Mouse (Mus musculus) c-Kit-positive CD71-positive TER-119-positive erythroid progenitor cells, embryonic 14.5 days (primary cell): ENCODE results near the gene Klhdc7a.

Experiments
- DNase-seq: peaks from one replicate; pipeline ENCODE4 v3.0.0-alpha.2; 2013; ENCODE audit warnings: low spot score

The Klhdc7a gene

GRCm38 (mm10) chr4:139960086-139960713 lies 7.6 kb downstream of the Klhdc7a start:
- DNase-seq: no peak

DNA sequence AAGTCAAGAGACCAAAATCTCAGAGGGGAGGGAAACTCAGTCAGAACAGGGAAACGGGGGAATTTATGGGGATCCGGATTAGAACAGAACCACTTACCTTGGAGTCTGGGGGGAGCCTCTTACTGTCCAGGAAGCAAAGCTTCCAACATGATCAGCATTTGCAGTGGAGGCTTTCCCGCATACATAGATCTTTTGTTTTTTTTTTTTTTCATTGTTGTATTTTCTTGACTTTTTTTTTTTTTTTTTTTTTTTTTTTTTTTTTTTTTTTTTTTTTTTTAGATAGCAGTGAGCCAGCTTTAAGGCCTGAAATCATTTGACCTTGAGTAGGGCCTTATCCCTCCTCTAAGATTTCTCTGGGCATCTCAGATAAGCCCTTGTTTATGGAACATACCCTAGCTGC lies 8.6 kb downstream of the Klhdc7a start:
- DNase-seq: no peak

DNA sequence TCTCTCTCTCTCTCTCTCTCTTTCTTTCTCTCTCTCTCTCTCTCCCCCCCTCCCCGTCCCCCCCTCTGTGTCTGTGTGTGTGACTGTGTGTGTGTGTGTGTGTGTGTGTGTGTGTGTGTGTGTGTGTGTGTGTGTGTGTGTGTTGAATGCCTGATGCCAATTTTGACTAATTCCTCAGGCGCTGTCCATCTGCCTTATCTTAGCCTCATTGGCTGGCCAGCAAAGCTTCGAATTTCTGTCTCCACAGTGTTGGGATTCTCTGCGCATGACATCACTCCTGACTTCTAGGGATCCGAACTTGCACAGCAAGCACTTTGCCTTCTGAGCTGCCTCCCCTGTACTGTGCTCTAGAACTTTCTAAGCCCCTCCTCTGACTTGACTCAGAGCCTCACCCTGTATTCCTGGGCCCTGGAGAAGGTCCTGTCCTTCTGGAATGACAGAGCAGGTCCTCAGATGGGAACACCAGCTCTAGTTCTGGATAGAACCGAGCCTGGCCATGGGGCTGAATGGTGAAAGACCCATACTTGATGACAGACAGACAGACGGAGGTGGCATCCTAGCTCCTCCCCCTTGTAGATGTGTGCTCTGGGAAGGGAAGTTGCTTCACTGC lies 16.8 kb downstream of the Klhdc7a start:
- DNase-seq: no peak

DNA sequence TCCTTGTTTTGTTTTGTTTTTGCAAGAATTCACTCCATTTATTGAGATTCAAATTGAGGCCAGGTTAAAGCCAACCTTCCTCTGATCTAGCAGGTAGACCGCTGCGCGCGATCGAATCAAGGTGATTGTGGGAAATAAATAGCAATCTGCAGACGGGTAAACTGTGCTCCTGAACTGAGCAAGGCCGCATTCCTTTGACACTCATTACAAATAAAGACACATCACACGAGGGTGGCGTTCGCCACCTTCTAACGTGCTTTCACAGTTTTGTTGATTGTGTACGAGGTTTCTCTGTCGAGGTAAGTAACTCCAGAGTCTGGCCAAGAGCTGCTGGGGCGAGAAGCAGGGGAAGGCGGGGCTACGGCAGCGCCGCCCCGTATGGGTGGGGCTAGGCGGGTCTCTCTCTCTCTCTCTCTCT lies 17.4 kb downstream of the Klhdc7a start:
- DNase-seq: no peak

DNA sequence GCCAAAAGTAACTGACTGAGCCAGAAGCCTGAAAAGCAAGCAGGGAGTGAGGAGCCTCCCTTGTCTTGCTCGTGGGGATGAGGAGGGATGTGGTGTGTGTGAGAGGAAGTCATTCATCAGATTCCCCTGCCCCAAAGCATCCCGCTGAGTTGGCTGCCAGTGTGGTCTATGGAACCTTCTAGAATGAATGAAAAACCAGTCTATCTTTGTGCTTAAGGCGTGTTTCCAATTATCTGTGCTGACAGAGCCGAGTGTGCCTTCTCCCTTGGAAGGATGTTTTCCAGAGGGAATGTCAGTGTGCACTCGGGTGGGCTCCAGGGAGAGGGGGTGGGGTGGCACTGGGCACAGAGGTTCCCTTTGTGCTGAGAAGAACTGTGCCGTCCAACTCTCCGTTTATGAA lies 19.2 kb downstream of the Klhdc7a start:
- no peak for DNase-seq

GRCm38 (mm10) chr4:139947341-139947740 lies 20.5 kb downstream of the Klhdc7a start:
- DNase-seq: no peak

- DNase-seq: no peak
Measured at GRCm38 (mm10) chr4:139941831-139942230, 26.0 kb downstream of the Klhdc7a start.

GRCm38 (mm10) chr4:139935557-139935956 lies 32.3 kb downstream of the Klhdc7a start:
- no peak for DNase-seq

GRCm38 (mm10) chr4:139932970-139933801 lies 34.6 kb downstream of the Klhdc7a start:
- no peak for DNase-seq

DNA sequence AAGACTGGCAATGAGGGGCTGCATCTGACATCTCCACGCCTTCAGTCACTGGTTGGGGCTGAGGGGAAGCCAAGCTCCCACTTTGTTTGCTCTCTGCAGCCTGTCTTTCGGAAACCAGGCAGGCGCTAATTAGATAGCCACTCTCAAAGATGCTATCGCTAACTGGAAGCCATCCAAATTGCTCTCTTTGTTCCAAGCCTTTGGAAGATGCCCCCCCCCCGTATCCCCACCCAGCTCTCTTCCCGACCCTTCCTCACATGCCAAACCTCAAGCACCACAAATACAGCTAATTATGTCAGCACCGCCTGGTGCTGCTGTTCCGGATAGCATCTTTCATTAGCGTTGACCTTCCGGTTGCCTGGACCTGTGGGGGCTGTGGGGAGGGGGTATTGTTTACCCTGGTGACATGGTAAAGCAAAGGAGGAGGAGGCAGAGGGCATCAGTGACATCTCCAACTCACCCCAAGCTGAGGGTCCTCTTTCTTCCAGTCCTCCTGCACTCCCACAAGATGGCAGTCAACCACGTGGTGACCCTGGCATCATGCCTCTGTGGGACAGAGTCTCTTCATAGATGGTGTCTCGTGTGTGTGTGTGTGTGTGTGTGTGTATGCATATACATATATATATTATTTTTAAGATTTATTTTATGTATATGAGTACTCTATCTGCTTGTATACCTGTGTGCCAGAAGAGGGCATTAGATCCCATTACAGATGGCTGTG lies 35.9 kb downstream of the Klhdc7a start:
- DNase-seq: no peak

GRCm38 (mm10) chr4:139930885-139931284 lies 36.9 kb downstream of the Klhdc7a start:
- DNase-seq: no peak

- no peak for DNase-seq
Measured at GRCm38 (mm10) chr4:139926161-139926561, 41.7 kb downstream of the Klhdc7a start.

DNA sequence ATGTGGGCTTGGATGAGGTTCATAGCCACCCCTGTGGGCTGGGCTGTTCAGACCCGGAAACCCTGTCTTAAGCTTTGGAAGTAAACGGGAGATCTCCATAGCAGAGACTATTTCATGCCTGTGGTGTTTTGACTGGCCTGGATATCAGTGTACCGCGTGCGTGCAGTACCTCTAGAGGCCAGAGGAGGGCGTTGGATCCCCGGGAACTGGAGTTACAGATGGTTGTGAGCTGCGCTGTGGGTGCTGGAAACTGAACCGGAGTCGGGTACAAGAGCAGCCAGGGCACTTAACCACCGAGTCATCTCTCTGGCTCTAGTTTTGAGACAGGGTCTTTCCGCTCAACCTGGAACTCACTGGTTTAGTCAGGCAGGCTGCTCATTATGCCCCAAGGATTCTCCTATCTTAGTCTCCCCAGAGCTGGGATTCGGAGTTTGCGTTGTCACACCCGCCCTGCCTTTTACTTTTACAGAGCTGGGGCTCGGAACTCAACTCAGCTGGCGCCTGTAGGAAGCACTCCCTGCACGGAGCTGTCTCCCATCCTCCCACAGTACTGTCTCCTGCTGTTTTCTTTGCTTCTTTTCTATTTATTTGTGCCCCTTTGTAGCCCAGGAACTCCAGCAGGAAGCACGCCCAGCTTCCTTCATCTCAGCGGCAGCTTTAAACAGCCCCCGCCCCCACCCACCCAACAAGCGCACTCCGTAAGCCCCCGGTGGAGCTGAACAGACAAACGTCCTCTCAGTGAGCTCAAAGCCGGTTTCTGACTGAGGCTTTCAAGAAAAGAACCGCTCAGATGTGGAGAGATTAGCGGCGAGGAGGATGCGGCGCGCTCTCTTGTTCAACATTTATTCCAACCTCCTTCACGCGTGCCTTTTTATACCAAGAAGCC lies 42.3 kb downstream of the Klhdc7a start:
- no peak for DNase-seq

DNA sequence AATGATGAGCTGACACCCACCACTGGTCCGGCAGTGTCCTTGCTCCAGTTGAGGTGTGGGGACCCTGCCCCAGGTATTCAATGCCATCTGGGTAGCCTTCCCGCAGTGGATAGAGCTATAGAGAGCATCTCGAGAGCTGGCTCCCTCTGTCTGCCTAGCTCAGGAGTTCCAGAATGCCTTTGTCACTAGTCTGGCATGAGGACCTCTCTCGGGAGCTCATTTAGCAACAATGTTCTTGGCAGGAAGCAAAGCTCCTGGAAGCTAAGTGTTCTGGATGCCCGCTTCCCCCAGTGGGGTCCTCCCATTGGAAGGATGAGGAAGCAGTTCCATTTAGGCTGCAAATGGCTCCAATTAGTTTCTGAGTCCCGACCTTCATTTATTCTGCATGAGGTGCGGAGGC lies 51.1 kb downstream of the Klhdc7a start:
- DNase-seq: no peak
